21 mouse cellular contexts compared by ENCODE assay signal in genomic region chr12:5038008-5038407, GRCm38 (mm10).
"Had no signal": no experiment of that assay in that cellular context is flagged by ENCODE, and none has a peak within 500 bp of the region (broad histone marks: within the 10 kb centered on the region; RNA-seq: fewer than 3 reads in every experiment).

No protein-coding gene starts in this region.

- ATAC-seq: midbrain, embryonic 16.5 days had no signal

- DNase-seq: lung, adult 18-20 months; lung, embryonic 14.5 days; lung, postnatal 10 days; lung, postnatal 4 days; midbrain, embryonic 14.5 days; retina, postnatal 1 day; right cerebral cortex, postnatal 14 days; right cerebral cortex, postnatal 4 days; spleen, adult 18-20 months; thymus, adult 18-20 months; thymus, postnatal 14 days; thymus, postnatal 36 days had no signal

- H3K27ac ChIP-seq: liver, embryonic 14.5 days; midbrain, embryonic 10.5 days; midbrain, embryonic 12.5 days; neural tube, embryonic 13.5 days; neural tube, embryonic 15.5 days; stomach, embryonic 15.5 days; stomach, postnatal 0 days had no signal

- H3K4me3 ChIP-seq: midbrain, embryonic 10.5 days; midbrain, embryonic 12.5 days; myocyte; neural tube, embryonic 13.5 days; neural tube, embryonic 15.5 days; stomach, embryonic 15.5 days had no signal
